Mouse (Mus musculus): Measurements from ENCODE around the gene Nprl2.

The Nprl2 gene

GRCm38 (mm10) chr9:107577871-107578270 lies 35.8 kb downstream of the Nprl2 start:
- DNase-seq: no peak

- DNase-seq: no peak
These were observed 36.6 kb downstream of the Nprl2 start, which contains the start of gene Naa80 for GRCm38 (mm10) chr9:107578587-107578986. Gene Naa80, plus strand, starts transcription at chr9:107578887.

GRCm38 (mm10) chr9:107579023-107579900 lies 37.2 kb downstream of the Nprl2 start:
- DNase-seq: no peak

GRCm38 (mm10) chr9:107580501-107581317 lies 38.7 kb downstream of the Nprl2 start, which contains the start of gene Hyal3:
Gene Hyal3, plus strand, starts transcription at chr9:107580818.
- peak; percentile 88 for DNase-seq

- no peak for DNase-seq
These were observed 39.6 kb downstream of the Nprl2 start for GRCm38 (mm10) chr9:107581584-107581983.

- DNase-seq: no peak
These were observed 40.6 kb downstream of the Nprl2 start for GRCm38 (mm10) chr9:107582509-107583062.

GRCm38 (mm10) chr9:107583174-107583573 lies 41.1 kb downstream of the Nprl2 start:
- no peak for DNase-seq

- DNase-seq: no peak
These were observed 44.5 kb downstream of the Nprl2 start for GRCm38 (mm10) chr9:107586504-107586903.

GRCm38 (mm10) chr9:107586974-107587832 lies 45.2 kb downstream of the Nprl2 start, which contains the start of gene Ifrd2:
Gene Ifrd2, plus strand, starts transcription at chr9:107587642.
- DNase-seq: peak; percentile 97

- DNase-seq: no peak
These were observed 46.0 kb downstream of the Nprl2 start for GRCm38 (mm10) chr9:107587833-107588639.

- no peak for DNase-seq
These were observed 48.2 kb downstream of the Nprl2 start for GRCm38 (mm10) chr9:107590058-107590772.

- no peak for DNase-seq
These were observed 48.7 kb downstream of the Nprl2 start for GRCm38 (mm10) chr9:107590773-107591060.

- DNase-seq: no peak
These were observed 51.3 kb downstream of the Nprl2 start for GRCm38 (mm10) chr9:107593101-107593976.

GRCm38 (mm10) chr9:107594281-107595062 lies 52.4 kb downstream of the Nprl2 start:
- DNase-seq: no peak

Data from right cerebral cortex, postnatal 25 days (tissue).